Mouse (Mus musculus): ENCODE measurements around the gene Wdr91.

The Wdr91 gene

GRCm38 (mm10) chr6:34862791-34863403 lies 47.8 kb downstream of the Wdr91 start, which contains the start of gene Tmem140:
Gene Tmem140, plus strand, starts transcription at chr6:34863146.
- DNase-seq (ENCODE audit: low spot score) = no peak

GRCm38 (mm10) chr6:34862381-34862780 lies 48.3 kb downstream of the Wdr91 start:
- DNase-seq (ENCODE audit: low spot score) = no peak

GRCm38 (mm10) chr6:34861546-34862053 lies 49.1 kb downstream of the Wdr91 start:
- no peak for DNase-seq (ENCODE audit: low spot score)

- DNase-seq (ENCODE audit: low spot score) = no peak
Observed at GRCm38 (mm10) chr6:34832352-34832751, 78.3 kb downstream of the Wdr91 start.
